Mouse (Mus musculus): ENCODE measurements around the gene Lsm2.
"Not testable (repeated sequence)": the region's sequence is repeated elsewhere in the genome, so short reads cannot be mapped to it uniquely, and the experiment has no call there.

Gene Lsm2

DNA sequence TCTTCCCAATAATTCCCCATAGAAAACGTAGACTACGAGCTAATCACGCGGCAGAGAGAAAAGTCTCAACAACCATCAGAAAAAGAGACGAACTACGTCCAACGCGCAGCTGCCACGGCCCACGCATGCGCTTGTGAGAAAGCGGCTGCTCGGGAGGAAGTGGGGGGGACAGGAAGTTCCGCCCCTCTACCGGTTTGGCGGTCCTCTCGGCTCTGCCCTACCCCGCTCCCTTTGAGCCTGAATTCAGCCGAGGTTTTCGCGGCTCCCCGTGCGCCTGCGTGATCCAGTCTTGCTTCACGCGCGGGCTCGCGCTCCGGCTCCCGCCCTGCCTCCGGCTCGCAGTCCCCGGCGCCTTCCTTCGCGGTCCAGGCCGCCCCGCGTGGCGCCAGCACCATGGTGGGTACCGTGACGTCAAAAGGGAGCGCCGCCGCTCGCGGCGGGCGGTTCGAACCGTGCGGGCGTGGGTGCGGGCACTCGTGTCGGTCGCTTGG, at the start of gene Lsm2:
Gene Lsm2, plus strand, starts transcription at position 173 of the 491 bp plus-strand sequence.
- DNase-seq (ENCODE audit: low spot score in 2 of 2) = peak; percentile 78 to 90

DNA sequence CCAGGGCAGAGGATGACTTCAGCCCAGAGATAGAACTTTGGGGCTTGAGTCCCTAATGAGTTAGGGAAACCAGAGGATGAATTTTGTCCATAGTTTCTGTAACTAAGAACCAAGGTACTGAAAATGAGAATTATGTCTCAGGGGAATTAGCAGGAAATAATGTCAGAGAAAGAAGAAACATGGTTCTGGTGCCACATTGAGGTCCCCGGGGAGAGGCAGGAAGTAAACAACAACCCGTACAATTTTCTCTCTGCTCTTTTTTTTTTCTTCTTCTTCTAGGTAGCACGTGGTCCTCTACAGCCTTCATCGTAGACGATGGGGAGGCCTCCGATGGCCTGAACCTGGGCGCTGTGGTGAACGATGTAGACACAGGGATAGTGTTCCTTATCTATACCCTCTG, 49.4 kb upstream of the Lsm2 start:
- no peak for DNase-seq (ENCODE audit: low spot score in 2 of 2)

DNA sequence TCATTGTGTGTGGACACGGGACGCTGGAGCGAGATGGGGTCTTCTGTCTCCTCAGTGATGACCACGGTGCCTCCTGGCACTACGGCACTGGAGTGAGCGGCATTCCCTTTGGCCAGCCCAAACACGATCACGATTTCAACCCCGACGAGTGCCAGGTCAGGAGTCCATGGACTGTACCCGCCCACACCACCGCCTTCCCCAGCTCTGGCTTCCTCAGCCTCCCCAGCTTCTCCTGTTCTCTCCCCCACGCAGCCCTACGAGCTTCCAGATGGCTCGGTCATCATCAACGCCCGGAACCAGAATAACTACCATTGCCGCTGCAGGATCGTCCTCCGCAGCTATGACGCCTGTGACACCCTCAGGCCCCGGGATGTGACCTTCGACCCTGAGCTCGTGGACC, 47.6 kb upstream of the Lsm2 start:
- no peak for DNase-seq (ENCODE audit: low spot score in 2 of 2)

DNA sequence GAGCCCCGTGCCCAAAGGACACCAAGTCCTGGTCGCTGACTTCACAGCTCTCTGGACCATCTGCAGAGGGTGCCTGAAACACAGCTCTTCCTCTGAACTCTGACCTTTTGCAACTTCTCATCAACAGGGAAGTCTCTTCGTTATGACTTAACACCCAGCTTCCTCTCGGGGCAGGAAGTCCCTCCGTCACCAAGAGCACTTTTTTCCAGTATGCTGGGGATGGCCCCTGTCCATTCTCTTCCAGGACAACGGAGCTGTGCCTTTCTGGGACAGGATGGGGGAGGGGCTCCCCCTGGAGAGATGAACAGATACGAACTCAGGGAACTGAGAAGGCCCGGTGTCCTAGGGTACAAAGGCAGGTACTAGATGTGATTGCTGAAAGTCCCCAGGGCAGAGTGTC, 46.8 kb upstream of the Lsm2 start:
- no peak for DNase-seq (ENCODE audit: low spot score in 2 of 2)

DNA sequence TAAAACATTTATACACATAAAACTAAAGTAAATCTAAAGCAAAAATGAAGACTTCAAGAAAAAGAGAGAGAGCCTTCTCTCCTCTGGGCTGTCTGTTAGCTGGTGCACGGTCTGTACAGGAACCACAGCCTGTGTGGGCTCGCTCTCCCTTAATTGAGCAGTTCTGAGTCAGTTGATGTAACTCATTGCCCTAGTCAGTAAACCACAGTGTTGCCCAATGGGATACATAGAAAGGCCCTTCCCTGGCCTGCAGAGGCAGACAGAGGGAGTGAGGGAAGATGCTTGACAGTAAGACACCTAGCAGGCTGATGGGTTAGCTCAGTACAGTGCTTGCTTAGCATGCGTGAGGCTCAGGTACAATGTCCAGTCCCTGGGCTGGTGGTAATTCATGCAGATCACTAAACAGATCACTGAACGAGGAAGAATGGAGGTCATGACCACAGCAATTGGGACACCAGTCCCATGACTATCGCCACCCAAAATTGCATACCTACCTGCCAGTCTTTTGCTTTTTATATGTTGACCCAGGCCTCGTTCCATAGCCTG, 43.6 kb upstream of the Lsm2 start:
- no peak for DNase-seq (ENCODE audit: low spot score in 2 of 2)

DNA sequence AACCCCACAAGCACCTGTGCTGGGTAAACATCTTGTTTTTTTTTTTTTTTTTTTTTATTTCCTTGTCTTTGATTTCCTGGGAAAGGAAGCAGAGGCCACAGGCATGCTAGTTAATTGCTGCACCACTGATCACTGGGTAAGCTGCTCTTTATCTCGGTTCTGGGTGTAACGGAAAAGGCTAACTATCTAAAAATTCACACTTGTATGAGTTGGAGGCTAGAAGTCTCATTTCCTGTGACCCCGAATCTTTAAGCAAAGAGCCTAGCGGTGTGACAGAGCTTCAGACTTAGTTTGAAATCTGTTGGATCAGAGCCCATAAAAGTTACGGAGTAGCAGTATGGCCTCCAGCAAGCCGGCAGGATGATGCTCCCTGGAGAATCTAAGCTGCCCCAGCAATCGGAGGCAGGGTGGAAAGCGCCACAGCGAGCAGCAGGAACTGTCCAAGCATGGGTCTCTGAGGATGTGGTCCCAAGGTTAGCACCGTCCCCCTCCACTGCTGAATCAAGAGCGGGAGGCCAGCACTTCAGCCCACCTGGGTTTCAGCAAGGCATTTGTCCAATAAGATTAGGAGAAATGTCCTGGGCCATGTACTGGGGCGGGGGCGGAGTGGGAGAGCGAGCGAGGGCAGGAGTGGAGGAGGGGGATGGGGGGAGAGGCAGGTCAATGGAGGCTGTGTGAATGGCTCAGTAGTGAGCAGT, 40.2 kb upstream of the Lsm2 start:
- no peak for DNase-seq (ENCODE audit: low spot score in 2 of 2)

DNA sequence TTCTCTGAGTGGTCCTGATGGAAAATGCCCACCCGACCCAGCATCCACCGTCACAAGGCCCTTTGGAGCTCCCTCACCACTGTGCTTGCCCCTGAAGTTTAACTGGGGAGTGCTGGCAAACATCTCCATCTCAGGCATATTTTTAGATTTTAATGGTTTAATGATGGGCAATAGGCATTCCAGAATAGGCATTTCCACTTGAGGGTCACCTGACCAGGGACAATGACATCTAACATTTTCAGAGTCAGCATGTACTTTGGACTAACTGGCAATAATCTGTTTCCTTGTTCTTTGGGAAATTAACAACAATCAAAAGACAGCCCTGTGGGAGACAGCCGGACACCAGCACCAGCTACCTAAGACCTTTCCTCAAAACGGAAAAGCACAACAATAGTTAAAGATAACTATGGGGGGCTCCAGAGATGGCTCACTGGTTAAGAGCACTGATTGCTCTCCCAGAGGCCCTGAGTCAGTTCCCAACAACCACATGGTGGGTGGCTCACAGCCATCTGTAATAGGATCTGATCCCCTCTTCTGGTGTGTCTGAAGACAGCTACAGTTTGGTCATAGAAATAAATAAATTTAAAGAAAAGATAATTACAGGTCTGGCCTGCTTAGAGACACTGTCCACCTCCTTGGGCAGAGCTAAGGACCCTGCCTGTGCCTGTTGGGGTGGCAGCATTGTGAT, 38.4 kb upstream of the Lsm2 start:
- no peak for DNase-seq (ENCODE audit: low spot score in 2 of 2)

DNA sequence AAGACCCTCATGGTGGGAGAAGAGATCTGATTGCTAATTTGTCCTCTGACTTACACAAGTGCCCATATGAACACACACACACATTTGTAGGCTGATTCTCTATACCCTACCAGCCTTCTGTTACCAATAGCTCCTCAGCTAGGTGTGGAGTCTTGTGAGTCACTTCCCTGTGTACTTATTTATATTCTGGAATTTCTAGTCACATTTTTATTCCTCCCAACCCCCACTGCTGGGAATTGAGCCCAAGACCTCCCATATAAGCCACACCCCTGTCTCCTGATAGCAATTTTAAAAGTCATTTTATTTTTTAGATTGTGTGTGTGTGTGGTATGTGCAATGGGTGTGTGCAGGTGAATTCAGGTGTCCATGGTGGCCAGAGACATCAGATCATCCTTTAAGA, 37.3 kb upstream of the Lsm2 start:
- no peak for DNase-seq (ENCODE audit: low spot score in 2 of 2)

DNA sequence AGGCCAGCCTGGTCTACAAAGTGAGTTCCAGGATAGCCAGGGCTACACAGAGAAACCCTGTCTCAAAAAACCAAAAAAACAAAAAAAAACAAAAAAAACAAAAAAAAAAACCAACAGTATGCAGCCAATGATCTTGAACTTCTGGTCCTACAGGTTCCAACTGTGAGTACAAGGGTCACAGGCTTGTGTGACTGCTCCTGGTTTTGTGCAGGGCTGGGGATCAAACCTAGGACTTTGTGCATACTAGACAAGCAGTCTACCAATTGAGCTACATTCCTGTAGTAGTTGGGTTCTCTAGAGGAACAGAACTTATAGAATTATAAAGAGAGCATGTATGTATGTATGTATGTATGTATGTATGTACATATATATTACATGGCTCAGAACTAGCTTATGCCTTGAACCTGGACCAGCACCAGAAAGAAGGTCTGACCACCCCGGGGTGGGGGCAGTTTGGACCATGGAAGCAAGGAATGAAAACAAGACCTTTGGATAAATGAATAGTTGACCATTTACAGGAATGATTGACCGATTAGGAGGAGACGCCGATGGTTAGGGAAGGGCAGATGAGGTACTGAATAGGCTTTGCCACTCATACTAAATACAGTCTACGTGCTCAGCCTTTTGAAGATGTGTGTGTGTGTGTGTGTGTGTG, 35.0 kb upstream of the Lsm2 start:
- DNase-seq (ENCODE audit: low spot score in 2 of 2) = no peak

DNA sequence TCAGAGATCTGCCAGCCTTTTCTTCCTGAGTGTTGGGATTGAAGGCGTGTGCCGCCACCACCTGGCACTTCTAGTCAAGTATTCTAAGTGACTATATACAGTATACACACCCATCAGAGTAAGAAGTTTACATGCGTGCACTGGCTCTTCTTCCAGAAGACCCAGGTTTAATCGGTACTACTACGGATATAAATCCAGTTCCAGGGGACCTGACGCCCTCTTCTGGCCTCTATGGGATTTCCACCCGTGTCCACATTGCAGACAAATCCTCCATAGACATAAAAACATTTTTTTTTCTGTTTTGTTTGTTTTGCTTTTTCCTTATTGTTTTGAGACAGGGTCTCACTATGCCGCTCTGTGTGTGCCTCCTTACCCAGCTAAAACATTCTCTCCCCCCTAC, 34.1 kb upstream of the Lsm2 start:
- DNase-seq (ENCODE audit: low spot score in 2 of 2) = no peak

DNA sequence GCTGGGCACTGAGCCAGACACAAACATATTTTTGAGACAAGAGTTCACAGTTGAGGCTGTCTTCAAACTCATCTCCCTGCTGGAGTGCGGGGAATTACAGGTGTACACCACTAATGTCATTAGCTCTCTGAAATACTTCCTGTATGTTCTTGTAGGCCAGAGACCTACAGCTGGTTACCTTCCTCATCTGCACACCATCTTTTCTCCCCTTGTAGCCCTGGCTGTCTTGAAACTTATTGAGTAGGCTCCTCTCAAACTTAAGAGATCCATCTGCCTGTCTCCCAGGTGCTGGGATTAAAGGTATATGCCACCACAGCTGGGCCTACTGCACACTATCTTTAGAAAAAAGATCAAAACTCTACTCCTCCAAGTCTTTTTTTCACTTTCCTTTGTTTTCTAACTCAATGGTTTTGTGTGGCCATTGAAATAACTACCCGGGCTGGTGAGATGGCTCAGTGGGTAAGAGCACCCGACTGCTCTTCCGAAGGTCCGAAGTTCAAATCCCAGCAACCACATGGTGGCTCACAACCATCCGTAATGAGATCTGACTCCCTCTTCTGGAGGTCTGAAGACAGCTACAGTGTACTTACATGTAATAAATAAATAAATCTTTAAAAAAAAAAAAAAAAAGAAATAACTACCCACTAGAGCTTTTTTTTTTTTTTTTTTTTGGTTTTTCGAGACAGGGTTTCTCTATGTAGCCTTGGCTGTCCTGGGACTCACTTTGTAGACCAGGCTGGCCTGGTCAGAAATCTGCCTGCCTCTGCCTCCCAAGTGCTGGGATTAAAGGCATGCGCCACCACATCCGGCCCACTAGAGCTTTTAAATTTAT, 32.7 kb upstream of the Lsm2 start:
- not testable (repeated sequence) for DNase-seq (ENCODE audit: low spot score in 2 of 2)

DNA sequence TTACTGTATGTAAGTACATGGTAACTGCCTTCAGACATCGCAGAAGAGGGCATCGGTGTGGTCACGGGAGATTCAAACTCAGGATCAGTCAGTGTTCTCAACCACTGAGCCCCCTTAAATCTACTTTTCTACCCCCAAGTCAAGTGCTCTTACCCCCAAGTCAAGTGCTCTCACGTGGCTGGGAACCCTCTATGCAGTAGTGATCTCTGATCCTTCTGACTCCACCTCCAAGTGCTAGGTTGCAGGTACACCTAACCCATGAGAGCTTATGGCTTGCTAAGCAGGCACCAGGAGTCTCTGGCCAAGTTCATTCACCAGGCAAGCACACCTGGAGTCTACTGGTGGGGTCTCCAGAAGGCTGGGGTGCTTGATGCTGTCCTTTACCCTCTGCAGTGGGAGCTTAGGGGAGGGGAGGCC, 32.1 kb upstream of the Lsm2 start:
- DNase-seq (ENCODE audit: low spot score in 2 of 2) = no peak

DNA sequence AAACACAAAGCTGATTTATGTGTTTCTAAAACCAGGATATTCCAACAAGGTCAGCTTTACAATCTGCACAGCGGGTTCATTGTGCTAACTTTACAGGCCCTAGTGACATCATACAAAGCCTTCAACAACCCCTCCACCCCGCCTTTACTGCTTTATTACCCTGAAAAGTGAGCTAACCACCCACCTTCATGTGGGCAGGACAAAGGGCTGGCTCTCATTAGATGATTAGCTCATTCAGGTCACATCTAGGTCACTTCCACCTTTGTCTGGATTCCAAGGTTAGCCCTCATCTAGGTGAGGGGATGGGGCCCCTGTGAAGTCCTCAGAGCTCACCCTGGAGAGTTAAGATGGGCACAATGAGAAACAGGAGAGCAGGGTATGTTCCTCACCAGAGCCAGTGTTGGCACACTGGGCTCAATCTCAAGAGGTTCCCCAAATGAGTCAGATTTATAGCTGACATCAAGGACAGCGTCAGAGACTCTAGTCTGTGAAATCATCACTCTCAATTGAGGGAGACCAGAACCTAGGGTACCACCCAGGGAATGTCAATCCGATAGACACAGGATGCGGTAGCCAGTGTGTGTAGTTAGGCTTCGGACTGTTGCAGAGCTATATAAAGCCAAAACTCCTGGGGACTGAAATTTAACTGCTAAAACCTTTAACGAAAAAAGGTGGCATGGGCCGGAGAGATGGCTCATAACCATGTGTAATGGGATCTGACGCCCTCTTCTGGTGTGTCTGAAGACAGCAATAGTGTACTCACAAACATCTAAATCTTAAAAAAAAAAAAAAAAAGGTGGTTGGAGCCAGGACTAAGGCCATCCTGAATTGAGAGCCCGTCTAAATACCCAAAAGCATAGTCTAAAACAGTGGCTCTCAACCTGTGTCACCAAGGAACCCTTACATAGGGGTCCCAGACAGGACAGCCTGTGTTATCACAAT, 30.9 kb upstream of the Lsm2 start:
- no peak for DNase-seq (ENCODE audit: low spot score in 2 of 2)

DNA sequence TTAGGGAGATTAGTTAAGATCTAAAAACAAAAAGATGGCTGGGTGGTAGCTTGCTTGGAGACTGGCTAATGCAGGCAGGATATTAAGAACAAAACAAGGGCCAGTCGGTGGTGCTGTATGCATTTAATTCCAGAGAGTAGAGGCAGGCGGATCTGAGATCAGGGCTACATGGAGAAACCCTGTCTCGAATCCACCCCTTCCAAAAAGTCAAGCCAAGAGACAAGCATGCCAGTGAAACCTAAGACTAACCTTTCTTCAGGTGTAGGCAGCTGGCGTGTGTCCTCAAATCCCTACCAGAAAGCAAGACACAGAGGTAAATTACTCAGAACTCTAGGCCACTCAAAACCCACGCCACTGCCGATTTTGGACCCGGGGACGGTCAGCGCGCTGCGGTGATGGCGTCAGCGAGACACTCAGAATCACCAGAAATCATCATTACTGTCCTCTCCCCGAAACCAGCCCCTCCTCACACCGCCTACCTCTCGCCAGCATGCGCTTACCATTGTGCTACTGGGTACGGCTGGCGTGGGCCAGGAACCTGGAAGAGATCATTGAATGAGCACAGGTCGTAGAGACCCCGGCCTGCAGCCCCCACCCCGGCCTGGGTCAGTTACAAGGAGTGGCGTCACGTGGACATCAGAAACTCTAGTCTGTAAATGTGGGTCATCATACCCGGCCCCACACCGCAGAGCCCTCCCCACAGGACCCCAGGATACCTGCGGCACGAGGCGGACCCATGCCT, 29.9 kb upstream of the Lsm2 start:
- DNase-seq (ENCODE audit: low spot score in 2 of 2) = peak in 1 of 2 experiments; percentile 35

DNA sequence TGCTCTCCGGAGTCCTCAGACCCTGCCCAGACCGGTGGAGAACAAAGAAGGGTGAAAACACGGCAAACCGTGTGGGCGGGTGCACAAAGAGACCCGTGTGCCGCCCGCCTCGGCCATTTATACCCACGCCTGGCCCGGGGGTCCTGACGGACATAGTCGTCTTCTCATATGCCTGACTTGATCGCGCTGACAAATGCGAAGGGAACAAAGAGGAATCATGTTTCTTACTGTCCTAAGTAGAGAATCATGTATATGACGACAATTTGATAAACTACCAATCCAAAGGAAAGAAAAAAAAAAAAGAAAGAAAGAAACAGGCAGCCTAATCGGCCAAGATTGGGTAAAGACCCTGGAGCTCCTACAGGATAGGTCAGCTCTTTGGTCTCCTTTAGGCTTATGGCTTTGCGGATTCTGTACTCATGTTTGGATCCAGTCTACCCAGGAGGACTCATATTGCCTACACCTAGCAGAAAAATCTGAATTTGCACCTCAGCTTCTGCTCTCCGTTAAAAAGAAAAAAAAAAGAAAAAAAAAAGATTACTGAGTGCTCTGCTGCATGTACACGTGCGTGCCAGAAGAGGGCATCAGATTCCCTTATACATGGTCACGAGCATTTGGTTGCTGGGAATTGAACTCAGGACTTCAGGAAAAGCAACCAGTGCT, 29.2 kb upstream of the Lsm2 start:
- peak; percentile 54 to 70 for DNase-seq (ENCODE audit: low spot score in 2 of 2)

DNA sequence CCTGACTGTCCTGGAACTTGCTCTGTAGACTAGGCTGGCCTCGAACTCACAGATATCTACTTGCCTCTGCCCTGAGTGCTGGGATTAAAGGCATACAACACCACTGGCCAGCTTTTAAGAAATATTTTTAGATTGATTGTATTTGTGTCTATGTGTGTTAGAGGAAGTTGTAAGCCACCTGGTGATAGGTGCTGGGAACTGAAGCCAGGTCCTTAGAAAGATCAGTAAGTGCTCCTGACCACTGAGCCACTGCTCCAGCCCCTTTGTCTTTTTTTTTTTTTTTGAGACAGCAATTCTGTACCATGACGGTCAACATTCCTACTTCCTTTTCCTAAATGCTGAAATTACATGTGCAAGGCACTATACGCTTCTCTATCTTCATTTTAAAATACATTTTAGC, 28.4 kb upstream of the Lsm2 start:
- no peak for DNase-seq (ENCODE audit: low spot score in 2 of 2)

DNA sequence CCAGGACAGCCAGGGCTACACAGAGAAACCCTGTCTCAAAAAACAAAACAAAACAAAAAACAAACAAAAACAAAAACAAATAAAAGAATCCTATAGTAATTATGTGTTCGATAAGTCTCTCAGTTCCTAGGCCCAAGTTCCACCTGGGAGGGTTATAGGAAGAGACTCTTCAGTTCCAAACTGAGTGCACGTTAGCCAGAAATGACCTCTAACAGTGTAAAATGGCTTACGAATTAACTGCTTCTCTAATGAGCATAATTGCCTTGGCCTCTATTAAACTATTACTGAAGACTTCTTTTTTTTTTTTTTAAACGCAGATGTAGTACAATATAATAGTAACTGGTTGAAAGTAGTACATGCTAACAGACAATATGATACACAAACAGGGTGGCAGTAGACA, 27.8 kb upstream of the Lsm2 start:
- no peak for DNase-seq (ENCODE audit: low spot score in 2 of 2)

DNA sequence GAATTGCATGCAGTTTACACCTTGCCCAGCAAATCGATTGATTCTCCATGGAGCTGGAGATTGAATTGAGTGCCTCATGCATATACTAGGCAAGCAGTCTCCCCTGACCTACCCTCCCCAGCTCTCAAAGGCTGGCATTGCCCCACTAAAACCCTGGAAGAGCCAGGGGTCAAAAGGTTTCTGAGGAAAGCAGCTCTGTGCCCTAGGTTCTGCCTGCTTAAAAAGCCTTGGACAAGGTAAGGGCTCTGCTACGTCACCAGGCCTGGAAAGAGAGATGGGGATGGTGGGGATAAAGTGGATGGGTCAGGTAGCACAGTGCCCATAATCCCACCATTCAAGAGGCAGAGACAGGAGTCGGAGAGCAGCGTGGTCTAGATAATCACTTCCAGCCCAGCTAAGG, 26.8 kb upstream of the Lsm2 start:
- no peak for DNase-seq (ENCODE audit: low spot score in 2 of 2)

DNA sequence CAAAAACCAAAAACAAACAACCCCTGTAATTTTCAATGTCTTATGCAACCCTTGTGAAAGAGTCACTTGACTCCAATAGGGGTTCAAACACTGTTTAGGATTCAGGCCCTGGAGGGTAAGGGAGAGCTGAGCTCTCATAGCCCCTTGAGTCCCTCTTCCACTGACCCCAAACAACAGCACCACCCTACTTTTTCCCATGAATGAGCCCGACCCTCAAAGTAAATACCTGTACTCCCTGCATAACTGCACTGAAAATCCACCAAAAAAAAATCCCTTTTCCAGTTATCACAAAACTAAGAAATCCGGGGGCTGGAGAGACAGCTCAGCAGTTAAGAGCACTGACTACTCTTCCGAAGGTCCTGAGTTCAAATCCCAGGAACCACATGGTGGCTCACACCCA, 25.8 kb upstream of the Lsm2 start:
- DNase-seq (ENCODE audit: low spot score in 2 of 2) = no peak
